Mouse (Mus musculus) WW6 (cell line): Measurements from ENCODE around the gene Ap1m2.

Source experiments
- DNase-seq: peaks from one replicate; pipeline ENCODE4 v3.0.0-alpha.2; 2013; ENCODE audit warnings: low read depth, low spot score

The Ap1m2 gene

GRCm38 (mm10) chr9:21312134-21312533 lies at the start of gene Ap1m2:
Gene Ap1m2, minus strand, starts transcription at chr9:21312337.
- no peak for DNase-seq

- DNase-seq: peak; percentile 65
These were observed 45.0 kb upstream of the Ap1m2 start for GRCm38 (mm10) chr9:21356981-21357718.

DNA sequence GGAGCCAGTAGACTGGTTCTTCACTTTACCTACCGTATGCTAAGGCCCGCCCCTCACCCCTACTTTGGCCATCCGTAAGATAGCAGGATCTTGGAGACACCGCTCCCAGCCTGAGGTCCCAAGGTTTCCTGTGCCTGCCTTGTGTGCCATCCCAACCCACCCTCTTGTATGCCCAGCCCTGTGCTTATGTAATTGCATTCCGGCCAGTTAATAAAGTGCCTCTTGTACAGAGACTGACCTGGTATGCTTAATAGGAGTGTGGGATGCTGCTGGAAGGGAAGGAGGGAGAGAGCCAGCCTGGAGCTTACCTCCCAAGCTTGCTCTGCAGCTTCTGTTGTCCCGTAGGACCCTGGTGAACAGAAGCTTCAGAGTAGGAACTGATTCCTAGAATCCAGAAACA lies 42.7 kb upstream of the Ap1m2 start:
- DNase-seq: no peak

DNA sequence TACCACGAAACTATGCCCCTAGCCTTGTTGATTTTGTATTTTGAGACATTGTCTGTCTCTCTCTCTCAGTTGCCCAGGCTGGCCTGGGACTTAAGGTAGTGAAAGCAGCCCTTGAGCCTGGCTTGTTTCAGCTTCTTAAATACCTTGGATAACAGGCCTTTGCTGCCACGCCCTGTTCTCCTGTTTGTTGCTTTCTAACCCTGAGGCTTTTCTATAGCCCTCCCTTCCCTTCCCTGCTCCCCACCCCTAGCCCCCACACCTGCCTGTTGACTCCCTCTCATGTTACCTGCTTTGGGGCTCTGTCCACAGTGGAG lies 41.2 kb upstream of the Ap1m2 start:
- DNase-seq: no peak

GRCm38 (mm10) chr9:21352463-21353372 lies 40.6 kb upstream of the Ap1m2 start:
- no peak for DNase-seq

DNA sequence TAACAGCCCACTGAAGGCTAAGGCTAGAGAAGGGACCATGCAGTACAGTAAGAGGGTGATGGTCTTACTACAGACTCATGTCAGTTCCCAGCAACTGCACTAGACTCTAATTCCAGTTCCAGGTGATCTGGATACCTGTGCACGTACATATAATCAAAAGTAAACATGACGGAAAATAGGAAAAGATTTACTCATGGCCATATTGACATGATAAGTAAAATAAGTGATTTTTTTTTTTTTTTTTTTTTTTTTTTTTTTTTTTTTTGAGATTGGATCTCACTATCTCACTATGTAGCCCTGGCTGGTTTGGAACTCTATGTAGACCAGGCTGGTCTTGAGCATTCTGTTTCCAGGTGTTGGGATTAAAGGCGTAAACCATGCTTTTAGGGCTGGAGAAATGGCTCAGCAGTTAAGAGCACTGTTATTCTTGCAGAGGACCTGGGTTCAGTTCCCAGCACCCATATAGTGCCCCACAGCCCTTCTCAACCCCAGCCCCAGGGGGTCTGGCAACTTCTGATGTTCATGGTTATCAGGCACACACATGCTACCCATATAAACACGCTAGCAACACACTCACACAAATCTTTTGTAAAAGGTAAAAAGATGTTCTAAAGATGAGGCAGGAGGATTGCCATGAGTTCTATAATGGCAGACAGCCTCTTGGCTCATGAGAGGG lies 39.7 kb upstream of the Ap1m2 start:
- no peak for DNase-seq

GRCm38 (mm10) chr9:21351178-21351577 lies 39.0 kb upstream of the Ap1m2 start:
- no peak for DNase-seq

DNA sequence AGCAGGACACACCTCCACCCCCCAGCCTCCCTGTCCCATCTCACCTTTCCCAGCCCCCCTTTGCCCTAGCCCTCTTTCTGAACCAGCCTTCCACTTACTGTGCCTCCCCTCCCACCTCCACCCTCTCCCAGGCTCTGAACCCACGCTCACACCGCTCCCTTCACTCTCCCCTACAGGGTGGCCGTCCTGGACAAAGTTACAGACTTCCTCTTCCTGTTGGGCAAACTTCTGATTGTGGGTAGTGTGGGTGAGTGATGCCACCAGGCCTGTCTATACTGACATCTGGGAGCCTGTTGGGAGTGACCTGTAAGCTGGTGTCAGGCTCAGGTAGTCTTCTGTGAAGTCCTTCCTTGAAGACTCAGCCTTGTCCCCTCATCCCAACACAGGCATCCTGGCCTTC lies 36.0 kb upstream of the Ap1m2 start:
- no peak for DNase-seq

DNA sequence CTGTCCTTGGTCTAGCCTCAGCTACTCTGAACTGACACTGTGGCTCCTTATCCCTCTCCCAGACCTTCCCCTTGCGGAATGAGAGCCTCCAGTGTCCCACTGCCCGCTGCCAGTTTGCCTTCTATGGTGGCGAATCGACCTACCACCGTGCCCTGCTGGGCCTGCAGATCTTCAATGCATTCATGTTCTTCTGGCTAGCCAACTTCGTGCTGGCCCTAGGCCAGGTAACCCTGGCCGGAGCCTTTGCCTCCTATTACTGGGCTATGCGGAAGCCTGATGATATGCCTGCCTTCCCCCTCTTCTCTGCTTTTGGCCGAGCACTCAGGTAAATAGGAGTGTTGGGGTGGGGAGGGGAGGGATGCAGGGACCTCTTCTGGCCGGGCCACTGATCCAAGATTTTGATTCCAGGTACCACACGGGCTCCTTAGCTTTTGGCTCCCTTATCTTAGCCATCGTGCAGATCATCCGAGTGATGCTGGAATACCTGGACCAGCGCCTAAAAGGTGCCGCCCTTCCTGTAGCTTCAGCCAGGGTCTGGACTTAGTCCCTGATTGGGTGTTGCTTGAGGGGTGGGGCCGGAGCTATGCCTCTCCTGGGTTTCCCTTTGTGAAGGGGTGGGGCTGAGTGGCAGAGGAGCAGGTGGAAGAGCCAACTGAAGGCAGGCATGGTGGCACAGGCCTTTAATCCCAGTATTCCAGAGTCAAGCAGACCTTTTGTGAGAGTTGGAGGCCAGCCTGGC lies 34.7 kb upstream of the Ap1m2 start:
- no peak for DNase-seq

DNA sequence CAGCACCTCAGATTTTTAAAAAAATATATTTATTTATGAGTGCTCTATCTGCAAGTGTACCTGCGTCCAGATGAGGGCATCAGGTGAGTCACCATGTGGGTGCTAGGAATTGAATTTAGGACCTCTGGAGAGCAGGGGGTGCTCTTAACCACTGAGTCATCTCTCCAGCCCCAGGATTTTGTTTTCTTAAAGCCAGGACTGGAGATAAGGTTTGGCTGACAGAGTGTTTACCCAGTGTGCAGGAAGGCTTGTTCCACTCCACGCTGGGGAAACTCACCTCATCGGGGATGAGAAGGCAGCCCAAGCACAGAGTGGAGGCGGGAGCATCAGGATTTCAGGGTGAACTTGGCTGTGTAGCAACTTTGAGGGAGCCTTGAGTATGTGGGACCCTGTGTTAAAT lies 28.3 kb upstream of the Ap1m2 start:
- no peak for DNase-seq

DNA sequence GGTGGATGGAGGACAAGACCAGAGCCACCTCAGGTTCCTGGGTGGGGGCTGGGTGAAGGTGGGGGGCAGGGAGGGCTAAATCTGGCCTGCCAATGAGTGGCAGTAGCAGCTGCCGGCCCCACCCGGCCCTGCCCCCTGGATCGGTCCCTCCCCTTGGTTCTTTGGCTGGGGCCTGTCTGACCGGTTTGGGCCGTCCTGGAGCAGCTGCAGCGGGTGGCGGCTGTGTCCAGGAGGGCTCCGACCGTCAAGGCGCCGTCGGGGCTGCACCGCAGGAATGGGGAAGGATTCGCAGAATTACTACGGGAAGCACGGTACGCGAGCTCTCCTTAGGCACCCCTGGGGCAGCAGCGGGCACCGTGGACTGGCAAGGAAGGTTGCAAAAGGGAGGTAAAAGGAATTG lies 25.5 kb upstream of the Ap1m2 start:
- no peak for DNase-seq

- no peak for DNase-seq
These were observed 24.4 kb upstream of the Ap1m2 start for GRCm38 (mm10) chr9:21336491-21336890.

DNA sequence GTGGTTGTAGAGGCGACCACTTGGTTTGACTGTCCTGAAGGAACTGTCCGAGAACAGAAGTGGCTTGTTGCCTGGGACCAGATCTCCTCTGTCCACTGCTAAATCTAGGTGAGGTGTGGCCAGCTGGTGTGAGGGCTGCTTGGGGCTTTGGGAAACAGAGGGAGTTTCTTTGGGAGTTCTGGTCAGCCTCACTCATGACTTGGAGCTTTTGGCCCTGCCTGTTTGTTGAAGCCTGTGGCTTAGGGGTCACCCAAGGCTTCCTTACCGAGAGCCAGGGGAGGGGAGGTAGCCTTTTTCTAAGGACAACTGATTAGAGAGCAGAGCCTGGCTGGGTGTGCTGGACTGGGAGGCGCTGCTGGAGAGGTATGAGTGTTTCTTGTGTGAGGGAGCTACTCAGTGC lies 23.3 kb upstream of the Ap1m2 start:
- DNase-seq: no peak

DNA sequence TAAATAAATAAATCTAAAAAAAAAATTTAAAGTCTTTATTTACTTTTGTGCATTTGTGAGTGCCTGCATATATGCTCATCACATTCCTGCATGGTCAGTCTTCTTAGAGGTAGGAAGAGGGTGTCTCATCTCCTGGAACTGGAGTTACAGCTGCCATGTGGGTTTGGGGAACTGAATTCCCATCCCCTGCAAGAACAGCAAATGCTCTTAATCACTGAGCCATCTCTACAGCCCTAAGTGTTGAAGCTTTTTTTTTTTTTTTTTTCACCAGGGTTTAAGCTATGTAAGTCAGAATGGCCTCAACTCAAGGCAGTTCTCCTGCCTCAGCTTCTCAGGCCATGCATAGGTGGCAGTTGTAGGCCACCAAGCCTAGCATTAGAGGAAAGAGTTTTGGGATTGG lies 22.6 kb upstream of the Ap1m2 start:
- DNase-seq: no peak

- DNase-seq: no peak
These were observed 21.4 kb upstream of the Ap1m2 start for GRCm38 (mm10) chr9:21333523-21333922.

DNA sequence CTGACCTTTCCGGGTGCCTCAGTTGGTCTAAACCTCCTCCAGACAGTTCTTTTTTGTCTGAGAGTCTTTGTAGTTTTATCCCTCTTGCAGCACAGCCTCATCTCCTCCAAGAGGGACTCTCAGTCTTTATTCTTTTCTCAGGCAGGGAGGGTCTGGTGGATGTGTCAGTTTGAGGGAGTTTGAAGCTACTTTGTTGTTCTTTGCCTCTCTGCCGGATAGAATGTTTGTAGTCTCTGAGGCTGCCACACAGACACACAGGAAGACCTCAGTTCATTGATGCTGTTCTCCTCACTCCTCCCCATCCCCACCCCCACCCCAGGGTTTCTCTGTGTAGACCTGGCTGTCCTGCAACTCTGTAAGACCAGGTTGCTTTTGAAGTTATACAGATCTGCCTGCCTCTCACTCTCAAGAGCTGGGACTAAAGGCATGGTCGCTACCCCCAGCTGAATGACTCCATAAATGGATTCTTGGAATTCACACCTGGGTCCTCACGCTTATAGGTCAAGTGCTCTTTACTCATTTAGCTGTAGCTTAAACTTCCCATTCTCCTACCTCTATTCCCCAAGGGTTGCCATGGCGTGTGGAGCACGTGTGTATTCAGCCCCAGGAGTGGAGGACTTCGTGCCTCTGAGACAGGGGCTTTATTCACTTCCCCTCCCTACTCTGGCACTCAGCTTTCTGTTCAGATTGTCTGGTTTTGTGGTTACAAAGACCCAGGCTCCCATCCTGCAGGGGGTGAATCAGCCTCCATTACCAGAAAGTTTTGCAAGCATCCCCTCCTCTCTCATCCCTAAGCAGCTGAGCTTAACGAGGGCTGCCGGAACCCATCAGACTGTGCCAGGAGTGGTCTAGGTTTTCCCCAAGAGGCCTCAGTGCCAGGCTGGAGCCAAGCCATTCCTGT lies 20.3 kb upstream of the Ap1m2 start:
- DNase-seq: no peak

- DNase-seq: no peak
These were observed 19.4 kb upstream of the Ap1m2 start for GRCm38 (mm10) chr9:21331365-21332140.

DNA sequence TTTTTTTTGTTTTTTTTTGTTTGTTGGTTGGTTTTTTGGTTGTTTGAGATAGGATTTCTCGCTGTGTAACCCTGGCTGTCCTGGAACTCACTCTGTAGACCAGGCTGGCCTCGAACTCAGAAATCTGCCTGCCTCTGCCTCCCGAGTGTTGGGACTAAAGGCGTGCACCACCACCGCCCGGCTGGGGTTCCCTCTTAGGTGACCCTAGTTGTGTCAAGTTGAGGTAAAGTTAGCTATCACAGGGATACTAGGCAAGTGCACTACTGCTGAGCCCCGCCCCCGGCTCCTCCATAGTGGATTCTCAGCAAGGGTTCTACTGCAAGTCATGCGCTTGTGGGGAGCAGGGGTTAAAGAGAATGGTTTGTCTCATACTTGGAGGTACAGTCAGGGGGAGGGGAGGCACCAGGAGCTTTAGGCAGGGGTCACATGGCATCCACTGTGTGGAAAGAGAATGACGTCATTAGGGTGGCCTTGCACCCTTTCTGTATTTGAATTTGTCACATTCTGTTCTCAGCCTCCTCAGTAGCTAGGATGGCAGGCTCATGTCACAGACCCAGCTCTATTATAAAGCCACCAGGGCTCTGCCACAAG lies 17.7 kb upstream of the Ap1m2 start:
- DNase-seq: no peak

GRCm38 (mm10) chr9:21329041-21329440 lies 16.9 kb upstream of the Ap1m2 start:
- no peak for DNase-seq

GRCm38 (mm10) chr9:21328041-21328440 lies 15.9 kb upstream of the Ap1m2 start:
- DNase-seq: no peak
